Mouse (Mus musculus): ENCODE measurements at regions not wholly inside any gene's neighbourhood (a gene's known extent, or its start where the extent isn't known, plus 50 kb on each side); places are given as distances from the start of the nearest gene placed in this dataset.

DNA sequence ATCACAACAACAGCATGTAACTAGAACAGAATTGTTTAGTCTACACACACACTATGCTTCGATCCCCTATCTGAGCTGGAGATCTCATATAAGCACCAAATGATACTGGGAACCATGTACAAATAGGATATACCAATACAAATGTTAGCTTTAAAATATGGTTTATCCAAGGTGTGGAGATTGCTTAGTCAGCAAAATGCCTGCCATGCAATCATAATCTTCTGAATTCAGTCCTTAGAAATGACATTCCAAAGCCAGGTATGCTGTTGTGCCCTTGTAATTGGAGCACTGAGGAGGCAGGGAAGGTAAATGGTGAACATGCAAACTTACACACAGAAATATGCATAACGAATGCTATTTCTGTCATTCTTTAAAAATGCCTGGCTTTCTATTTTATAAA, 54.0 kb upstream of the Thsd7b start:
- DNase-seq: no peak

DNA sequence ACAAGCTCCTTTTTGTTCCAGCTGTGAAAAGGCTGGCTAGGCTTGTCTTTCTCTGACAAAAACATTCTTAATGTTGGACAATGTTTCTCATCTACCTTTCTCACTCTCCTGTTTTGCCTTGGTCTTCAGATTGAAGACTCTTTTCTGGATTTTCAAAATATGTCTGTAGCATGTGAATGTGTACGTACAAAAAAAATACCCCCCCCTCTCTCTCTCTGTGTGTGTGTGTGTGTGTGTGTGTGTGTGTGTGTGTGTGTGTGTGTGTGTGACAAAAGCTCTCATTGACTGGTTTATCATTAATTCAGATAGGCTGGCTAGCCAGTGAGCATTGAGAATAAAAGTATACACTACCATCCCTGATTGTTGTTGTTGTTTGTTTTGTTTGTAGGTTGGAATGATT, 64.3 kb upstream of the Thsd7b start:
- DNase-seq: no peak

DNA sequence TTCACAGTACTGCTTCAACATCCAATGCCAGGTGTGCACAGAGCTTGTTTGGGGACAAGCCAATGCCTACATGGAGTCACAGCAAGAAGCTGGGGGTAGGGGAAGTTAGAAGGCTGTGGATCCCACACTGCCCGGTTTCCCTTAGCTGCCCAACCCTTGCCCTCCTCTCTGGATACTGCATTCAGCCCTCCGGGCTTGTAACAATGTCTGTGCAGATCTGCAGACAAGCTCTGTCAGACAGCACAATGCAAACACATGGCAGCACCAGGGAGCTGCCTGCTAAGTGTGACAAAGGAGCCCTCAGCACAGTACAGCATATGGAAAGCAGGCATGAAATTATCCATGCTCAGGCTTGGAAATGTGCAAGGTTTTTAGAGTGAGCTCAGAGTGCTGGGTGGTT, 64.7 kb upstream of the Thsd7b start:
- no peak for DNase-seq

DNA sequence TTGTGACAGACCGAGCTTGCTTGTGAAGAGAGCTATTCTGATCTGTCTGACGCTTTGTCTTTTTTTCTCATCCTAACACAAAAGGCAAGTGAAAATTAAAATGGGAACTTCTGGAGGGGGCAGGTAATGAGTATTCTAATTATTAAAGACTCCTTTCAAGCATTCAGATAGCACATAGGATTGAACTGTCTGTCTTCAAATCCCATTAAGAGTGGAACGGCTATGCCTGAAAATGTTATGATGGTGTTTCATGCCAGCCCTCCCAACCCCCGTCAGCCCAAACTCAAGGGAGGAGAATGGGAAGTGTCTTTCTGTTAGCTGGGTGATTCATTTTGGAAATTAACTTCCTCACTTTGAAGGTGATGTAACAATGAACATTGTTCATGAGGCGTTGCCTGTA, 65.4 kb upstream of the Thsd7b start:
- DNase-seq: no peak

DNA sequence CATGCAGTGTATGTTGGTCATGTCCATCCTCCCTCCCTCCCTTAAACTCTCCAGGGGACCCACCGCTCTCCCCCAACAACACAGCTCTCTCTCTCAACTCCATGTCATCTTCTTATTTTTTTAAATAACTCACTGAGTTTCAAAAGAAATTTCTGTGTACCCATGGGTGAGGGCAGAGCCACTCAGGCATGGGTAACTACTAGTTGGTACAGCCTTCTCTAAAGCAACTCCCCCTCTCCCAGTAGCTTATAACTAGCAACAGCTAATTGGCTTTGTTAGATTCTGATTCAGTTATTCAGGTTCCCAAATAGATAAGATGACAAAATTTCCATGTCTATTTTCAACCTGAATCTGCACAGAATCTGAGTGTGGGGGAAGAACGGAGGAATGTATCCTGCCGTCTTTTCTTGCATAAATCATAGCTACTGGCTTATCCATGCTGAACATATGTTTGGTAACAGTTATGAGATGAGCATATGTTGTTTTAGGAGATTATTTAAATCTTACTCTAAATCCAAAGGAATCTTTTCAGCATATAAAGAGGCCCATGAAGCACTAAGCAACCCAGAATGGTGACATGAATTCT, 92.8 kb upstream of the Thsd7b start:
- DNase-seq: no peak

DNA sequence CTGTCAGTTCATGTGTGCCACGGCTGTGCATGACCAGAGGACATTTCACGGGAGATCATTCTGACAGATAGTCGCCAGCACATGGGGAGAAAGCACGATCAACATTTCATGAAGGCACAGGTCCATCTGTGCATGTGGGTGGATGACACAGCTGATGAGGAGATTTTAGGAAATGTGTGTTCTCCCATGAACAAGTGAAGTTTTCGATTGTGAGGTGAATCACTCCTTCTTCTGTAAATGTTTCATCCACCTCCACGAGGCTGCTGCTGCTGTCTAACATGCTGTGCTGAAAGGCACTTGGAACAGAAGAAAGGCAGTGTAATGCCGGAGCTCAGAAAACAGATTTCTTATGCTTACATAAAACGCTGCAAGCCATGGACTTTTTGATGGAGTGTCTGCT, 103.2 kb upstream of the Thsd7b start:
- no peak for DNase-seq

DNA sequence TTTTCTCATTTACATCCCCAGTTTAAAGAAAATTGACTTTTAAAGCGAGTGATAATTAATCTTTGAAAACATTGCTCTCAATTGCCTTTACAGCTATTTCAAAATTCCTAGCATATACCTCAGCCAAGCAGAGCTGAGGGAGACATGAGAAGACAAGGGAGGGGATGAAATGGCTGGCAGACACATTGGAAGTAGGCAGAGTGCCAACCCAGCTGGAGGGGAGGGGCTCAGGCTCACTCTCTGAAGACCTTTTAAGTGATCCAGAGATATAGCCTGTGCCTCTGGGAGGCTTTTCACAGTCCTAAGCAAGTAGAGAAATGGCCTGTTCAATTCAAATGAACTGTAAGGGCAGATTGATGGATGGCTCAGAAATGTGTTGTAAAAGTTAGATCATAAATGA, 122.5 kb upstream of the Thsd7b start:
- DNase-seq: no peak

DNA sequence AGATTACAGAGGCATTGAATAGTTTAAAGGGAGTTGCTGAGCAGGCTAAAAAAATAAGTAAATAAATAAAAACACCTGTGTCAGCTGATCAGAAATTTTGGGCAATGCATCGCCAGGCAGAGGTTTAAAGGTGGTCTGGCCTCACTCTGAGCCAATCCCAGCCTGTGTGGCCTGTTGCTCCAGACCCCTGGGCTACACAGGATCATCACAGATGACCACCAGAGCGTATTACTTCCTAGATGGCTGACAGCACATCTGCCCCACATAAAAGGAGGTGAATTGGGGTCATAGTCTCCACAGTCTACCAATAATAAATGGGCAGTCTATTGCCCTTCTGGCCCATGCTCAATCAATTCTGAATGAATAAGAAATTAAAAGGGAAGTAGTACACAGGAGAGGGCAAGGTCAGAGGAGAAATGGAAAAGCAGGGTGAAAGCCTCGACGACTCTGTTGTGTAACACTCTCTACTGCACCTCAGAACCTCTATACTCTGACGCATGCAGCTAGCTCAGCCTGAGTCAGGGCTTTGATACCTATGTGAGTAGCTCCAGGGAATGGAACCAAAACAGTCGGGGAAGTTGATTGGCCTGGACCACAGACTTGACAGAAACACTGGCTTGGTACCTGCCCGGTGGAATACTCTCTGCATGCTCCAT, 124.2 kb upstream of the Thsd7b start:
- DNase-seq: no peak

DNA sequence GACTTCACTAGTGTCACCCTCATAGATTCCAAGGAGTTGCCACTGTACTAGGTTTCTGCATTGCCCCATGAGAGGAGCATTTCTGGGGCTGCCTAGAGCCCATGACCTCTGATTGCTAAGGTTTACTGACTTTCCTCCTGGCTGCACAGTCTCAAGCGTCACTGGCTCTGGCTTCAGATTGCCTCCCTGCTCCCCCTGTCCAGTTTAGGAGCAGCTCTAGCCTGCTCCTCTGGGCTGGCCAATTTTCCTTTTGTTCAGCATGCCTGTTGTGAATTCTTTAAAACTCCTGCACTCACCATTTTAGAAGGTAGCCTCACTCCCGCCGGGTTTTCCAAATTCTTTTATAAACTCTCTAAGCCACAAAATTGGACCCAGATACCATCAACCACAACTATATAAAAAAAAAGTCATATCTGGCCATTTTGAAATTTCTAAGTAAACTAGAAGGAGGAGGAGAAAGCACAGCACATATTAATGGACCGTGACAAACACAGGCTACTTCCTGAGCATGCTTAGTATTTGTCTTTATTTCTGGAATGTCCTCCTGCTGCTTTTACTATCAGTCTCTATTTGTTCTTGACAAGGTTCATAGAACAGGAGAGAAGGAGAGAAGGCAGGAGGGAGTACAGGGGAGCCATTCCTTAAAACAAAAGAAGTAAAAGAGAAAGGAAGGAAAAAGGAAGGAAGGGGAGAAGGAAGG, 126.6 kb upstream of the Thsd7b start:
- no peak for DNase-seq

DNA sequence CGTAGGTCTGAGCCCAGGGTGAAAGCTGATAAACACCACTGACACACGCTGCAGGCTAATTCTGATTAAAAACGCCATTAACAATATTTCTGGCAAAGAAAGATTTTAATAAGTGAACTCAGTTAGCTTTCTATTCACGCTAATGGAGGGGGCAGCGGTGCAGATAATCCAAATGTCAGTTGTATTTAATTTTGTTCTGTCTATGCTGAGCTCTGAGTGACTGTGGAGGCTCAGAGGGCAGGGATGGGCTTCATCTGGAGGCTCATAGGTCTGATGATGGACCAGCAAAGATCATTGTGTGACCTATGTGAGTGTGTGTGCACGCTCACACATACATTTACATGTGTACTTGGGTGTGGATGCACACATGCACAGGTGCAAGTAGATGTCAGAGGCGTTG, 134.3 kb upstream of the Thsd7b start:
- no peak for DNase-seq

DNA sequence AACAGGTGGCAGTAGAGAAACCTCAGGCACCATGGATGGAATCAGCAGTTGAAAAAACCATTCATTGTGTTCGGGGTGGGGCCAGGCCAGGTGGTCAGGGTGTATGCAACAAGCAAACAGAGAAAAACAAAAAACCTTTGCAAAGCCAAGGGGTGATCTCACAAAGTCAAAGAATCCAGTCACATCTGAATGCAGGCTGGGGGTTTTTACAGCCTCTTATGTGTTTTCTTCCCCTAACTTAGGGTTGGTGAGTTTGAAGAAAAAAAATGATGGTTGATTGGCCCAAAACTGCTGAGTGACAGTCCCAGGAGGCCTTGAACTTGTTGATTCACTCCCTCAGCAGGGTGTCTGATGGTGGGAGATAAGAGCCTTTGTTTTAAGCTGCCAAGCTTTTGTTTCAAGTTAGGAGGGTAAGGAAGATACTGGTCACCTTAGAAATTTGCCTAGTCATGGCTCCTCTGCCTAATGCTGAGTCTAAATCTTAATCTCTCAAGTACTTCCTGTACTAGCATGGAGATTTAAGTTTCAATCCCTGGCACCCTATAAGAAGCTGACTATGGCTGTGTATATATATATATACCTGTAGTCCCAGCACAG, 166.0 kb upstream of the Thsd7b start:
- no peak for DNase-seq

DNA sequence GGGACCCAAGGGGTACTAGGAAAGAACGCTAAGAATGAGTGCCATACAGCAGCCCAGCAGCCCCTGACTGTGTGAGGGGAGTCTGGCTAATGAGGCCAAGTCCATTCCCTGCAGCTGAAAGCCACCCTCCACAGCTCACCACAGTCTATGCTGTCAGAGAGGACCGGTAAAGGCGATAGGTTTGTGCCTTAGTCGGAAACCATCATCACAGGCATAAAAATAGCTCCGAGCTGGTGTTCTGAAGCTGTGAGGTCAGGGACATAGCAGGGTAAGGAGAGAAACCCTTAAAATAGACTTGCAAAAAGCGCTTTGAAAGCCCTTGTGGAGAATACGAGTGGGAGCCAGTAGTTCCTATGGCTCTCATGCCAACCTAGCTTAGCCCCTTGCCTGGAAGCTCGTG, 172.1 kb upstream of the Thsd7b start:
- no peak for DNase-seq

DNA sequence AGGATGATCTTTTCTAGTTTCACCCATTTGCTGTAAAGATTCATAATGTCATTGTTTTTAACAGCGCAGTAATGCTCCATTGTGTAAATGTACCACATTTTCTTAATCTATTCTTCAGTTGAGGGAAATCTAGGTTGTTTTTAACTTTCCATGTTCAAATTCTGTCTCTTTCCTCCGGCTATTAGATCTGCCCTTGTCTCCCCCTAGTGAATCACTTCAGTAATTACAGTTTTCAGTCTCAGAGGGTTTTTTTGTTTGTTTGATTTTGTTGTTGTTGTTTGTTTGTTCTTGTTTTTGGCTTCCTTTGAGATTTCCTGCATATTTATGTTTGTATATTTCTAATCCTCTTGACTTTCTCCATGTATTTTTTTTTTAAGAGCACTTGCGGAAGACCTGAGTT, 194.8 kb upstream of the Thsd7b start:
- DNase-seq: no peak

DNA sequence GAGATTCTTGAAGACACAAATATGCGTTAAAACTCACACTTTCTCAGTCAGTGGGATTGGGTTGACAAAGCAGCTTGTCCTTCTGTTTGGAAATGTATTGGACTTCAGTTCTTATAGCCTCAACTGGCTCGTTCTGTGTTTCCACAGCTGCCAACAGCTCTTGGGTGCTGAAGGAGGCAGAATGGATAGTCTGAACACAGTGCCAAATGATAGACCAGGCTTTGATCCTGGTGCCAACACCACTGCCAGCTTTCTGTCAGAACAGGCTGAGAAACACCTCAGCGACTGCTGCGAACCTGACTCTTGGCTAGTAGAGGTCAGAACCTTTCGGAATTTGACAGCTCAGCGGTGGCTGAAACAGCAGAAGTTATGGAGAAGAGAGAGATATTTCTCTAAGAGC, 215.9 kb upstream of the Thsd7b start:
- no peak for DNase-seq

DNA sequence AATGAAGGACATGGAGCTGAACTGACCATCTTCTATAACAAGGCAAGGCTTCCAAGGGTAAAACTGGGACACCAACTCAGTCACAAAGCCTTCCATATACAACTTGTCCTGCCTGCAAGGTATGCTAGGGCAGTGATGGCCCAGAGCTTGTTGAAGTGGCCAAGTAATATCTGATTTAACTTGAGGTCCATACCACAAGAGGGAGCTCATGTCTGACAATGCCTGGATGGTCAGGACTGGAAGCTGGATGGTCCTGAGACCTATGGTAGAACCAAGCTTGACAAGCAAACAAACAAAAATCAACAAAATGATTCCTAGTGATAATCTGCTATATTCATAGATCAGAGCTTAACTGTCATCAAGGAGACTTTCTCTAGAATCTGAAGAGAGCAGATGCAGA, 217.8 kb upstream of the Thsd7b start:
- no peak for DNase-seq

DNA sequence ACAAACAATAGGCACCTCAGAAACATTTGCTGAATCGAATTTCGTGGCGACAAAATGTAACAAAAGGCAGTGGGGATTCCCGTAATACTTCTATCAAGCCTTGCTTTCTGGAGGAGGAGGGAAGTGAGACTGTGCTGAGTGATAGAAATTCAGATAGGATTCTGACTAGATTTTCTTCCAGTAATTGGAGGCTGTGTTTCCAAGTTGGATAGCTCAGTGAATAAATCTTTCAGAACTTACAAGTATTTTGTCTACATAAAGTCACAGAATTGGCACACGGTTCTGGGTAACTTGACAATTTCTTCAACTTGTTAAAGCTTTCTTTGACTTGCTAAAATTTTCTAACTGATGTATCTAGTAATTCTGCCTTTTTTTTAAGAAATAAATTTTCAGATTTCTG, 239.4 kb upstream of the Thsd7b start:
- DNase-seq: no peak

DNA sequence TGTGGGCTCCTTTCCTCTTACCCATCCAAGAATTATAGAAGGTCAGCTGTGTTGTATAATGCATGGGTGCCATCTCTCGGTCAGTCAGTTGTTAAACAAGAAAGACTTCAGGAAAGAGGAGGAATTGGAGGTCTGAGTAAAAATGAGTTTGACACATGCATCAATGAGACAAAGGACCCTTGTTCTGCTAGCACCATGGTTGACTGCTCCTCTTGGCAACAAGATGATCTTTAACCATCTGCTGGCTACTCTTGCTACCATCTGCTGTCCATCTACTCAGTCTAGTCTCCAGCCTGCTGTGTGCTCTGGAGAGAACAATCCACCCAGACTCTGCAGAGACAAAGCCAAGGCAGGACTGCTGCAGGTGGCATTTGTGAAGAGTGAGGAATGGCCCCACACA, 267.2 kb upstream of the Thsd7b start:
- DNase-seq: no peak

DNA sequence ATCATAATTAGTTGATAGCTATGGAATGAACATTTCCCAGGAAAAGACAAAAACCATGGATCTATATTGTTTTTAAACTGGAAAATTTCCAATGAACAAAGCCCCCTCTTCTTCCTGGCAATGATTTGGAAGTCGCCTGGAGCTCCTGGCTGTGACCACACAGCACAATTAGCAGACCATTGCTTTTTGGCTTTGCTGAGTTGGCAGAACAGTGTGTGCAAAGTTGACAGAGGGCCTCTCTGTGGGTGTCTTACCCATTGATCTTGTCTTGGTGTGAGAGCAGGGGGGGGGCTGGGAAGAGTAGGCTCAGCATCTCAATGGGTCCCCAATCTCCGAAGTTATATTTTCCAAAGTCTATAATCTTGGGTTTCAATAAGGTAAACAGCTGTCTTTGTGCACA, 270.8 kb upstream of the Thsd7b start:
- no peak for DNase-seq

DNA sequence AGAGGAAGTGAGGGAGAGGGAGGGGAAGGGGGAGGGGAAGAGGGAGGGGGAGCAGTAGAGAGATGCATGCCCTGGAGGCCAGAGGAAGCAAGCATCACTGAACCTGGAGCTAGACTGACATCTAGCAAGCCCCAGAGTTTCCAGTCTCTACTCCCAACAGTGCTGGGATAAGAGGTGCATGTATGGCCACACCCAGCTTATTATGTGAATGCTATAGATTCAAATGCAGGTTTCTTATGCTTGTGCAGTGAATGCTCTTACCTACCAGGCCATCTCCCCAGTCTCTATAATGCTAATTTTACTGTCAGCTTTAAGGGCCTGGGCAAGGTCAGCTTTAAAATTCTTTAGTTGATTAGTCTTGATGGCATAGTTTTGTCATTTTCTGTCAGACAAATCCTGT, 271.3 kb upstream of the Thsd7b start:
- no peak for DNase-seq

DNA sequence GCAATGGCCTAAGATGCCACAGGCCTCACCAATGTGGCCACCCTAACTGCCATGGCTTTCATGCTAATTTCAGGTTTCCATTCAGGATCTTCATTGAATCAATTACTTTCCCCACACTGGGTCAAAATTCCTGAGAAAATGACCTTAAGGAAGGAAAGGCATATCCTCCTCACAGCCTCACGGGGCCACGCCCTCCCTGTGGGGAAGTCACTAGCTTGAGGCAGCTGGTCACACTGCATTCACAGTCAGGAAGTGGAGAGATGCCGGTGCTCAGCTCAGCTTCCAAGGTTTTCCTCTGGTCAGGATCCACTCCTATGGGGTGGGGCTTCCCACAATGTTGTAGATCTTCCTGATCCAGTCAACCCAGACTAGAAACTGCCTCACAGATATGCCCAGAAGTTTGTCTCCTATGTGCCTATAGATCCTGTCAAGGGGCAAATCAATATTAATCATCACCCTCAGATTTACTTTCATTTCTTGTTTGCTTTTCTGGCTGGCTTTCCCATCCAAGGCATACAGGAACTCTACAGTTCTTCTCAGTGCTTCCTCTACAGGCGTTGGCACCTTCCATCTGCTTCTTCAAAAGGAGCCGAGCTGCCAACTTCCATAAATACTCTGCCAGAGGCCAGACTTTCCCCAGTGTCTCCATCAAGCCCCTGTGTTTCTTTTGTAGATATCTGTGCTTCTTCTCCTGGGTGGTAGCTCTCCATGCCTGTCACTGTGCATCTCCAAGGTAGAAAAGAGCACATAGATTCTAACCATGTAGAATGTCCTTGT, 273.2 kb upstream of the Thsd7b start:
- no peak for DNase-seq

DNA sequence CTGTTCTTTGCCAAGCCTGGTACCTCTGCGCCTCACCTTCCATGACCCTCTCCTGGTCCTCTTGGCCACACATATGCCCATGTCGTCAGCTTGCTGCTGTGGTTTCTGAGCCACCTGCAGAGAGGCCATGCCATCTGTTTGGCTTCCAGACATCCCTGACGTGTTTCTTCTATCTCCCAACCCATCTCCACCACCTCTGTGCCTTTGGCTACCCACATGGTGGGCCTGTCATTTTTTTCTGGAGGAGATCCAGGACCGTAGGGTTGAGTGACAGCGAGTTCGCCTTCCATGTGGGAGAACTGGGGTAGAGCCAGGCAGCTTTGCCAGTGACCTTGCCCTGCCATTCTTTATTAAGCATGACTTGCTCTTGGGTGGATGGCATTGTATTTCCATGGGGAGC, 278.4 kb upstream of the Thsd7b start:
- no peak for DNase-seq

DNA sequence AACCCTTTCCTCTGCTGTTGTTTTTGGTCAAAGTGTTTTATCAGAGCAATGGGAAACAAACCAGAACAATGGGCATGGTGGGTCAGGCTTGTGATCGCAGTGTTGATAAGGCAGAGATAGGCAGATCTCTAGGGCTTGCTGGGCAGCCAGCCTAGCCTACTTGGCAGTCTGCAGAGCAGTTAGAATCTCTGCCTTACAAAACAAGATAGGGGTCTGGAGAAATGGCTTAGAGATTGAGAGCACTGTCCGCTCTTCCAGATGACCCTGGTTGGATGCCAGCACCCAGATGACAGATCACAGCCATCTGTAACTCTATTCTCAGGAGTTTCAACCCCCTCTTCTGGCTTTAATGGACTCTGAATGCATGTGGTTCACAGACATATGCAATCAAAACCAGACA, 289.7 kb upstream of the Thsd7b start:
- no peak for DNase-seq

DNA sequence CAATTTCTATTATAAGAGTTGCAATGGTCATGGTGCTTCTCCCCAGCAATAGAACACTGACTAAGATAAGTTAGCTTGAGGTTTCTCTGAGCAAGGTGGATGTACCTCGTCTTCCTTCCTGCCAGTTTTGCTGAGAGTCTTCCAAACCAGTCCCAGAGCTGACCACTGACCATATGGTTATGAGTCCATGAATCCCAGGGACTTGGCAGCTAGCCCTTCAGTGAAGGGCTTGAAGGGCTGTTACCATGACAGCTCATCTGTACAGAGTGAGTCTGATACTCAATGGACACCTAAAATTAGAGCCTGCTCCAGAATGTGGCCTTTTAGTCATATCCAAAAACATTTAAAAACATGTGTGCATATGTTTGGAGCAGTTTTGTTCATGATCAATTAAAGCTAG, 297.5 kb upstream of the Thsd7b start:
- no peak for DNase-seq

DNA sequence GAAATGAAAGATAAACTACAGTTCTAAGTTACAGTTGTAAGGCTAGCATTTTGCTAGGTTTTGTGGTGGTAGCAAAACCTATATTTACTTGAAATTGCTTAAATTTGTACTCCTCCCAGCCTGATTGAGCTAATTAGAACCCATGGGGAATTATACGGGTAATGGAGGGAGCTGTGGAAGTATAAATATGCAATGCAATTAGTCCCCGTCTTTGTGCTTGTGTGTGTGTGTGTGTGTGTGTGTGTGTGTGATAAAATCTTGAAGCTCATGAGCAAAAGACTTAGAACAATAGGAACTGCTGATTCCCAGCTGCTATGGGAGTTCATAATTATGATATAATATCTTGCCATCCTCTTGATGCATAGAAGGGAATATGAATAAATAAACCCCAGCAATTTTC, 321.7 kb upstream of the Thsd7b start:
- no peak for DNase-seq
